Mouse (Mus musculus): ENCODE measurements around the gene Gm21366. TPM values are rescaled to one million over a fixed set of nuclear protein-coding genes. Genes with fewer than 3 reads are reported as not detected.

The Gm21366 gene
- not detected in 2 replicates for polyA plus RNA-seq (2012; rRNA removed)

DNA sequence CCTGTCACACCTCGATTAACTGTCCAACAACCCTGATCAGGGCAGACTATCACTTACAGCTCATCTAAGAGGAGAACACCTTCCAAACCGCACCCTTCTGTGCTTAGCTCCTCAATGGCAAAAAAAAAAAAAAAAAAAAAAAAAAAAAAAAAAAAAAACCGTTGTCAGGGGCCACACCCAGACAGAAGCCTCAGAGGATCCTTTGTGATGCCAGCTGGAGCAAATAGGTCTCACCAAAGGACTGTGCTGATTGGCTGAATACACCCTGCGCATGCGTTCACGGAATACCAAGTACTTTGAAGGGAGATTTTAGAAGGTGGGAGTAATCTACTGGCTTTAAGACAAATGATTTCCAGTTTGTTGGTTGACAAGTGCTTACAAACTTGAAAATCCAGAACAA is at the start of gene Gm21366:
Gene Gm21366, minus strand, starts transcription at position 101 of the 400 bp plus-strand sequence.

Measured in central nervous system, embryonic 11.5 days (tissue).